Mouse (Mus musculus): ENCODE data around the gene Trf.
"Not testable (repeated sequence)": the region's sequence is repeated elsewhere in the genome, so short reads cannot be mapped to it uniquely, and the experiment has no call there.

DNA sequence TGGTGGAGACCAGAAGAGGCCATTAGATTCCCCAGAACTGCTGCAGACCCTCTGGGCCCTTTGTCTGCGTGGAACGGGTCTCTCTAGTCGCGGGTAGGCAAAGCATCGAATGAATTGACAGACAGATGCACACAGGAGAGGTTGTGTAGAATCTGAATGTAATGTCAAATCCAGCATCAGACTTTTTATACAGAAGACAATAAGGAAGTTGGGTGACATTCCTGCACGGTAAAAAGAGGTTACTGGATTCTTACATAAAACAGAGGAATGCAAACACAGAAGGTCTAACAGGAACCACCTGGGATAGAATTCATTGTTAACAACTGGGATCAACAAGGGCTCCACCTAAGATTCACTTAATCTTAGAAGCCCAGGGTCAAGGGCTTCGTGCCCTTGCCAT, 75.1 kb downstream of the Trf start:
- TF ChIP-seq POLR2A, CTCF (IDR thresholded peaks at IDR 0.05; ENCODE audit: insufficient read depth, low read depth, low read length): not testable (repeated sequence)

All from olfactory bulb, adult 2 months (tissue).